Mouse (Mus musculus): ENCODE measurements around the gene Mageb3. TPM values are rescaled to one million over a fixed set of nuclear protein-coding genes. Genes with fewer than 3 reads are reported as not detected.
A peak's percentile ranks its signal among the peaks of the same experiment; 100 is the strongest.

Mageb3 gene
- not detected in 2 replicates for total RNA-seq (2014; fragmentation: Nextera tagmentation)
- 0.52 and 0.72 TPM in 2 replicates for total RNA-seq (2017)

- ATAC-seq (replicated peaks; ENCODE audit: low FRiP score, low TSS enrichment, poor library complexity, severe bottlenecking): peak; percentile 94
Observed at GRCm38 (mm10) chr2:121955765-121956223, at the start of gene Mageb3, which contains the start of gene Ctdspl2. Gene Mageb3 (minus strand): TSS chr2:121956092. Gene Ctdspl2 (plus strand): TSS chr2:121956001.

DNA sequence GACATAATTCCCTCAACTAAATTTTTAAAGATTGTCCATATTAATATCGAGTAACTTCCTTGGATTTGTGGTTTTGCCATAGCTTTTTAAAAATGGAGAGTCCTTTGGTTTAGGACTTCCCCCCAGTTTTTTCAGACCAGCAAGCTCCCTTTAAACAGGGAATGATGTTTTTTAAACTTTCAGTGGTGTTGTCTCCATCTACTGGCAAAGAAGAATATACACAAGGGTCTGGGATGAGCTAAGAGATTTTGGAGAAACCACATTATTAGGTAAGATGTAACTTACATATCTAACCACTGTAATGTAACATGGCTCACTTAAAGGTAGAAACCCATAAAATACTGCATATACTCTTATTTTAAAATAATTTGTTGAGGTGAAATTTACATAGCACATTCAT, 39.8 kb upstream of the Mageb3 start:
- ATAC-seq (replicated peaks; ENCODE audit: low FRiP score, low TSS enrichment, poor library complexity, severe bottlenecking): no peak

DNA sequence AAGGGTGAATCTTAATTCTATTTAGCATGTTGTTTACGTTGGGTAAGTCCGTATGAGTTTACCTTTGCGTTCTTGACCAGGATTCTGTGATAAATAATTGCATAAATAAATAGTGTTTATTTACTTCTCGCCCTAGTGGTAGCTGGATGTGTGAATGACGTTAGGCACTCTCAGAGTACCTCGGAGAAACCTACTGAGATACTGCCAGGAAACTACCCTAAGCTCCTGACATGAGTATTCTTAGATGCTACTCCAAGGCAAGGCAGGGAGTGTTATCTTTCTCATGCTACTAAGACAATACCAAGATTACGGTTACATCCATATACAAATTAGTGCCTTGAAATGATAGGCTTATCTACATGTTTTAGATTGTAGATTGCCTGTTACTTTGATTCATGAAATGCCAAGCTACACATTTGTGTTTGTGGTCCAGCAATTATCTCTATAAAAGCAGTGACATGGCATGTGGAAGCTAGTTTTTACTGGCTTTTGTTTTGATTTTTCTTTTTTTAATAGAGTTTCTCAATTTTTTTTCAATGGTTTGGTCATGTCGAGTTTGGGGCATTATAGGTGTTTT, 1.4 kb upstream of the Mageb3 start:
- ATAC-seq (replicated peaks; ENCODE audit: low FRiP score, low TSS enrichment, poor library complexity, severe bottlenecking): no peak; the same call in 1 of the 2 replicates

- ATAC-seq (replicated peaks; ENCODE audit: low FRiP score, low TSS enrichment, poor library complexity, severe bottlenecking): peak; percentile 83
Observed at GRCm38 (mm10) chr2:121956224-121957018, 529 bp upstream of the Mageb3 start.

DNA sequence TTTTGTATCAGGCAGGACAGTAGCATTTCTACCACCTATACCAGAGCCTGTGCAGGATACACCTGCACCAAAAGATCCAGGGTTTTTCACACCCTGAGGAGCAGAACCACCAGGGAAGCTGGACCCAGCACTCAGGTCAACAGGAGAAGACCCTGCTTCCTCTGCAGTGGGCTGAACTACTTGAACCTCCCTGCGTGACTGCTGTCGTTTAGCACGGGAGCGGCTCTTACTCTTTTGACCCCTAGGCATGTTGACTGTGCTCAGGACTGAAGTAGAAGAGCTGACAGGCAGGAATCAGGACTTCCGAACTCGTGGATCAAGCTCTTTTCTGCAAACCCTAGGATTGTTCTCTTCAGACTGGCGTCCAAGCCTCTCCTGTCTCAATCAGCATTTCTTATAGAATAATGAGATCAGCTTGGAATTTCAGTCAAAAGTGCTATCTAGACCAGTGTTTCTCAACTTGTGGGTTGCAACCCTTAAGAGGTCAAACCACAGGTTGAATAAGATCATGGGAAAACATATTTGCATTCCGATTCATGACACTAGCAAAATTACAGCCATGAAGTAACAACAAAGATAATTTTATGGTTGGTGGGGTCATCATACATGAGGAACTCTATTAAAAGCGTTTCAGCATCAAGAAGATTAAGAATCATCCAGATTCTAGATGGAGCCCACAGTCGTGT, 778 bp downstream of the Mageb3 start:
- no peak for ATAC-seq (replicated peaks; ENCODE audit: low FRiP score, low TSS enrichment, poor library complexity, severe bottlenecking)

GRCm38 (mm10) chr2:121943364-121943763, 12.5 kb downstream of the Mageb3 start:
- ATAC-seq (replicated peaks; ENCODE audit: low FRiP score, low TSS enrichment, poor library complexity, severe bottlenecking): no peak

DNA sequence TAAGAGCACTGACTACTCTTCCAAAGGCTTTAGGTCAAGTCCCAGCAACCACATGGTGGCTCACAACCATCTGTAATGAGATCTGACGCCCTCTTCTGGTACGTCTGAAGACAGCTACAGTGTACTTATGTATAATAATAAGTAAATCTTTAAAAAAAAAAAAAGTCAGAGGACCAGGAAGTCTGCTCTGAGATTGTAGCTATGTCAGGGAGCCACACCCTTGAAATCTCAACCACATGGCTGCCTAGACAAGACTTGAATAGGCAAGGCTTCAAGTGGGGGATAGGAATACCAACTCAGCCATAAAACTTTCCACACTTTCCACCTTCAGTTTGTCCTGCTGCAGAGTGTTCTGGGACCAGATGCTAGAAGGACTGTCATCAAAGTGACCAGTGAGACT, 18.3 kb downstream of the Mageb3 start:
- ATAC-seq (replicated peaks; ENCODE audit: low FRiP score, low TSS enrichment, poor library complexity, severe bottlenecking): peak; percentile 44; the same call in 1 of the 2 replicates

DNA sequence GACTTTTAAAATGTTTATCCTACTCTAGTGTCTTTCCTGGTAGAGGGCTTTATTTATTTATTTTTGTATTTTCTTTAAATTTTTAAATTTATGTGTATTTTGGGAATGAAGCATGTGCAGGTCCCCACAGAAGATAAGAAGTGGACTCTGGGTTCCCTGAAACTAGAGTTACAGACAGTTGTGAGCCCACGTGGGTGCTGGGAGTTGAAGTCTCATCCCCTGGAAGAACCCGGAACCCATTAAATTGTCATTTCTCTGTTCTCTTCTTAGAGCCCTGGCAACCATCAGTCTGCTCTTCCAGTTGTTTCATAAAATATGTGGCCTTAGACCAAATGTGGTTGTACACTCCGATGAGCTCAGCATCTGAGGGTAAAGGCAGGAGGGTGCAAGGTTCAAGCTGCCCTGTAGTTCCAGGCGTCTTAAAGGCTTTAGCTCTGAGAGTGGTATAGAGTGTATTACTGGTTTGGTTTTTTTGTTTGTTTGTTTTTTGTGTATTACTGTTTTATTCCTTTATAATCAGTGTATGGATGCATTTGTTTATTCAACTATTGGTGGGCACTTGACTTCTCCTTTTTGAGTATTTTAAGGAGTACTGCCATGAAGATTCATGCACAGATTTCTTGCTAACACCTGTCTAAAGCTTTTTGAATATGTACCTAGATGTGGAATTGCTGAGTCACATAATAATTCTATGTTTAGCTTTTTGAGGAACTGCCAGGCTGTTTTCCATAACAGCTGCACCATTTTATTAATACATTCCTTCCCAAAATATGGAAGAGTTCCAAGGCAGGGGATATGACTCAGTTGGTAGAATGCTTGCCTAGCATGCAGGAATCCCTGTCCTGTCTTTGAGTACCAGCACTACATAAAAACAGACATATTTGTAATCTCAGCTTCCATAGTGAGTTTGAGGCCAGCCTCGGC, 39.6 kb downstream of the Mageb3 start:
- ATAC-seq (replicated peaks; ENCODE audit: low FRiP score, low TSS enrichment, poor library complexity, severe bottlenecking): no peak

- ATAC-seq (replicated peaks; ENCODE audit: low FRiP score, low TSS enrichment, poor library complexity, severe bottlenecking): no peak
Observed at GRCm38 (mm10) chr2:121909975-121910374, 45.9 kb downstream of the Mageb3 start.

Other genes starting within 250 kb of the Mageb3 start
- gene Frmd5, start 149.0 kb downstream of the Mageb3 start, total RNA-seq (2014; fragmentation: Nextera tagmentation): not detected in 2 replicates
- gene Frmd5, start 149.0 kb downstream of the Mageb3 start, total RNA-seq (2017): not detected in 2 replicates
- gene Casc4, start 89.1 kb downstream of the Mageb3 start, total RNA-seq (2014; fragmentation: Nextera tagmentation): 25.3 and 26.6 TPM in 2 replicates
- gene Casc4, start 89.1 kb downstream of the Mageb3 start, total RNA-seq (2017): 37.0 and 42.2 TPM in 2 replicates
- 34.2 and 37.9 TPM in 2 replicates for gene Ctdspl2, start 91 bp downstream of the Mageb3 start, total RNA-seq (2014; fragmentation: Nextera tagmentation)
- gene Ctdspl2, start 91 bp downstream of the Mageb3 start, total RNA-seq (2017): 62.2 and 78.4 TPM in 2 replicates
- 32.2 and 35.0 TPM in 2 replicates for gene Eif3j1, start 72.5 kb upstream of the Mageb3 start, total RNA-seq (2014; fragmentation: Nextera tagmentation)
- gene Eif3j1, start 72.5 kb upstream of the Mageb3 start, total RNA-seq (2017): 42.7 and 46.7 TPM in 2 replicates
- gene Spg11, start 162.3 kb upstream of the Mageb3 start, total RNA-seq (2014; fragmentation: Nextera tagmentation): 9.8 and 13.1 TPM in 2 replicates
- 9.8 and 11.7 TPM in 2 replicates for gene Spg11, start 162.3 kb upstream of the Mageb3 start, total RNA-seq (2017)
- gene B2m, start 191.6 kb upstream of the Mageb3 start, total RNA-seq (2014; fragmentation: Nextera tagmentation): 1,448 and 1,509 TPM in 2 replicates
- gene B2m, start 191.6 kb upstream of the Mageb3 start, total RNA-seq (2017): 1,672 and 1,891 TPM in 2 replicates
- gene Trim69, start 204.6 kb upstream of the Mageb3 start, total RNA-seq (2014; fragmentation: Nextera tagmentation): not detected in 2 replicates
- gene Trim69, start 204.6 kb upstream of the Mageb3 start, total RNA-seq (2017): 0.76 and 1.1 TPM in 2 replicates
- not detected in 2 replicates for gene Patl2, start 230.1 kb upstream of the Mageb3 start, total RNA-seq (2014; fragmentation: Nextera tagmentation)
- not detected in 2 replicates for gene Patl2, start 230.1 kb upstream of the Mageb3 start, total RNA-seq (2017)
- gene Terb2, start 230.2 kb upstream of the Mageb3 start, total RNA-seq (2014; fragmentation: Nextera tagmentation): not detected in 2 replicates
- gene Terb2, start 230.2 kb upstream of the Mageb3 start, total RNA-seq (2017): not detected in 2 replicates